ENCODE assay signal across 11 mouse cellular contexts in genomic region chr11:43559515-43560292, GRCm38 (mm10). TPM values are rescaled to one million over a fixed set of nuclear protein-coding genes. Genes with fewer than 3 reads are reported as not detected.
DNase-seq lines count a peak whose midpoint lies in the region; ATAC-seq lines count a peak whose summit lies in the region.
"Had no signal": no experiment of that assay in that cellular context is flagged by ENCODE, and none has a peak within 500 bp of the region (broad histone marks: within the 10 kb centered on the region; RNA-seq: fewer than 3 reads in every experiment).

No protein-coding gene starts in this region.

- no peak overlapping the region for H3K4me3 ChIP-seq in heart, embryonic 14.5 days (ENCODE audit: control insufficient read depth in 1 of 2, insufficient read depth in 1 of 2, low read depth in 1 of 2, low read length in 2 of 2)
- no peak overlapping the region for H3K4me3 ChIP-seq in embryonic facial prominence, embryonic 10.5 days
- no peak overlapping the region for H3K4me3 ChIP-seq in hindbrain, embryonic 14.5 days (replicated peaks; ENCODE audit: low read length)
- no peak overlapping the region for H3K4me3 ChIP-seq in midbrain, embryonic 12.5 days

- H3K4me1 ChIP-seq in heart, embryonic 14.5 days (ENCODE audit: control insufficient read depth in 2 of 2, insufficient read depth in 2 of 2, low read length in 2 of 2), result peaks cover 16 to 32% of the 10 kb centered on the region in 2 experiments
- H3K4me1 ChIP-seq in embryonic facial prominence, embryonic 10.5 days, result peaks cover 46% of the 10 kb centered on the region
- 0 out of 2 replicates have a peak, but pooled peaks cover 4% of the 10 kb centered on the region for H3K4me1 ChIP-seq in hindbrain, embryonic 14.5 days (replicated peaks; ENCODE audit: control insufficient read depth, insufficient read depth, low read length)
- peaks cover 37% of the 10 kb centered on the region for H3K4me1 ChIP-seq in midbrain, embryonic 12.5 days

- DNase-seq in heart, postnatal 10 days, result no peak
- peak; percentile 55 for DNase-seq in embryonic facial prominence, embryonic 10.5 days (ENCODE audit: low spot score)
- DNase-seq in hindbrain, embryonic 14.5 days (ENCODE audit: low spot score), result no peak
- DNase-seq in adipocyte (ENCODE audit: low spot score), result no peak
- DNase-seq in gastrocnemius, adult 8-10 months (ENCODE audit: low spot score in 2 of 2), result no peak
- DNase-seq: adrenal gland, adult 2 months; kidney, adult 8-10 months; lung, postnatal 4 days had no signal

- H3K27me3 ChIP-seq in heart, embryonic 14.5 days (ENCODE audit: control insufficient read depth, insufficient read depth, low read length), result no peaks in the 10 kb centered on the region
- H3K27me3 ChIP-seq in embryonic facial prominence, embryonic 10.5 days (replicated peaks; ENCODE audit: low read depth, poor library complexity, severe bottlenecking), result no peaks in the 10 kb centered on the region
- H3K27me3 ChIP-seq in hindbrain, embryonic 14.5 days (ENCODE audit: control insufficient read depth, insufficient read depth, low read length), result no peaks in the 10 kb centered on the region
- H3K27me3 ChIP-seq in midbrain, embryonic 12.5 days, result no peaks in the 10 kb centered on the region

- H3K27ac ChIP-seq in heart, embryonic 14.5 days (replicated peaks in 1 of 2; ENCODE audit: control insufficient read depth in 1 of 2, insufficient read depth in 1 of 2, low read depth in 2 of 2, low read length in 2 of 2), result peak overlapping the region; percentile 36 to 61; a peak in 3 of 4 replicates
- H3K27ac ChIP-seq in embryonic facial prominence, embryonic 10.5 days (replicated peaks), result peak overlapping the region; percentile 65
- H3K27ac ChIP-seq in hindbrain, embryonic 14.5 days, result peak overlapping the region; percentile 39; the same call in 1 of the 2 replicates
- H3K27ac ChIP-seq in midbrain, embryonic 12.5 days (replicated peaks), result peak overlapping the region; percentile 76

- 3% methylated on average over 5 of the region's 6 CpGs for WGBS in heart, embryonic 14.5 days
- 5% methylated on average over 6 of the region's 6 CpGs for WGBS in embryonic facial prominence, embryonic 10.5 days
- 10% methylated on average over 5 of the region's 6 CpGs for WGBS in hindbrain, embryonic 14.5 days
- WGBS in midbrain, embryonic 12.5 days, result 3% methylated on average over 6 of the region's 6 CpGs

- H3K9me3 ChIP-seq in heart, embryonic 14.5 days (ENCODE audit: control insufficient read depth, low read length), result no peaks in the 10 kb centered on the region
- no peaks in the 10 kb centered on the region for H3K9me3 ChIP-seq in embryonic facial prominence, embryonic 10.5 days
- H3K9me3 ChIP-seq in hindbrain, embryonic 14.5 days (ENCODE audit: control insufficient read depth, low read length), result no peaks in the 10 kb centered on the region
- H3K9me3 ChIP-seq in midbrain, embryonic 12.5 days, result no peaks in the 10 kb centered on the region

- no peak for ATAC-seq in heart, embryonic 14.5 days (ENCODE audit: insufficient number of reproducible peaks, insufficient read depth, low FRiP score, low read depth)
- ATAC-seq in hindbrain, embryonic 14.5 days (ENCODE audit: low FRiP score), result peak; percentile 66; the same call in 1 of the 2 replicates
- ATAC-seq in midbrain, embryonic 12.5 days (ENCODE audit: low FRiP score, low read depth), result peak; percentile 78
- ATAC-seq in megakaryocyte progenitor cell, adult 5-6 weeks (replicated peaks; ENCODE audit: poor library complexity), result no peak

- intact Hi-C loops in heart, postnatal 10 days (cut with DNase I), result no loop called here

- peaks cover 55% of the 10 kb centered on the region for H3K36me3 ChIP-seq in heart, embryonic 14.5 days (ENCODE audit: control insufficient read depth, insufficient read depth, low read length)
- peaks cover 97% of the 10 kb centered on the region for H3K36me3 ChIP-seq in embryonic facial prominence, embryonic 10.5 days (replicated peaks)
- peaks cover 12% of the 10 kb centered on the region for H3K36me3 ChIP-seq in hindbrain, embryonic 14.5 days (replicated peaks; ENCODE audit: control insufficient read depth, insufficient read depth)
- peaks cover 40% of the 10 kb centered on the region for H3K36me3 ChIP-seq in midbrain, embryonic 12.5 days

- H3K4me2 ChIP-seq in heart, embryonic 14.5 days (ENCODE audit: low read length), result no peak overlapping the region
- H3K4me2 ChIP-seq in hindbrain, embryonic 14.5 days (replicated peaks), result no peak overlapping the region
- H3K4me2 ChIP-seq in midbrain, embryonic 12.5 days (replicated peaks), result no peak overlapping the region; the same call in 1 of the 2 replicates

- H3K9ac ChIP-seq in heart, embryonic 14.5 days (ENCODE audit: low read length), result peak overlapping the region; percentile 52
- H3K9ac ChIP-seq in hindbrain, embryonic 14.5 days, result no peak overlapping the region
- 0 out of 2 replicates have a peak overlapping the region, but pooled peaks have one; percentile 34 for H3K9ac ChIP-seq in midbrain, embryonic 12.5 days (replicated peaks)

RNA-seq across cellular contexts. Expression of gene 4933415A04Rik, which starts 27.1 kb away (rescaled TPM):
- polyA plus RNA-seq in heart, embryonic 14.5 days (2014; fragmentation: Nextera tagmentation; extraction: Ambion mirVana), result 5.3 and 5.7 TPM in 2 replicates
- total RNA-seq in heart, postnatal 10 days (2021), result 1 to 10 TPM; 2.7 to 3.4 TPM
- polyA plus RNA-seq in embryonic facial prominence, embryonic 10.5 days (2016; fragmentation: Nextera tagmentation; extraction: Ambion mirVana), result 12.4 and 13.7 TPM in 2 replicates
- polyA plus RNA-seq in hindbrain, embryonic 14.5 days (2014; fragmentation: Nextera tagmentation; extraction: Ambion mirVana), result 2.2 and 3.3 TPM in 2 replicates
- 8.4 and 9.3 TPM in 2 replicates for polyA plus RNA-seq in midbrain, embryonic 12.5 days (2016; fragmentation: Nextera tagmentation; extraction: Ambion mirVana)
- not detected in 2 replicates for total RNA-seq in megakaryocyte progenitor cell, adult 5-6 weeks (2015)
- total RNA-seq in megakaryocyte progenitor cell, adult 5-6 weeks (2017), result not detected in 2 replicates
- under 1 TPM in 1 of 4 experiments, not detected in 3; 0.15 TPM for total RNA-seq in gastrocnemius, adult 8-10 months (2022)

RNA-seq across cellular contexts. Expression of gene Ccnjl, which starts 31.1 kb away (rescaled TPM):
- polyA plus RNA-seq in heart, embryonic 14.5 days (2014; fragmentation: Nextera tagmentation; extraction: Ambion mirVana), result 20.3 and 21.1 TPM in 2 replicates
- total RNA-seq in heart, postnatal 10 days (2021), result 10 to 100 TPM; 10.2 to 11.3 TPM
- polyA plus RNA-seq in embryonic facial prominence, embryonic 10.5 days (2016; fragmentation: Nextera tagmentation; extraction: Ambion mirVana), result 37.8 and 39.6 TPM in 2 replicates
- polyA plus RNA-seq in hindbrain, embryonic 14.5 days (2014; fragmentation: Nextera tagmentation; extraction: Ambion mirVana), result 10.9 and 11.9 TPM in 2 replicates
- polyA plus RNA-seq in midbrain, embryonic 12.5 days (2016; fragmentation: Nextera tagmentation; extraction: Ambion mirVana), result 32.4 and 32.6 TPM in 2 replicates
- total RNA-seq in megakaryocyte progenitor cell, adult 5-6 weeks (2015), result 0.12 and 0.37 TPM in 2 replicates
- total RNA-seq in megakaryocyte progenitor cell, adult 5-6 weeks (2017), result 0.17 and 0.20 TPM in 2 replicates
- under 1 TPM in 1 of 4 experiments, not detected in 3; 0.12 TPM for total RNA-seq in gastrocnemius, adult 8-10 months (2022)

RNA-seq across cellular contexts. Expression of gene Fabp6, which starts 41.6 kb away (rescaled TPM):
- polyA plus RNA-seq in heart, embryonic 14.5 days (2014; fragmentation: Nextera tagmentation; extraction: Ambion mirVana), result not detected in 2 replicates
- not detected for total RNA-seq in heart, postnatal 10 days (2021)
- not detected in 2 replicates for polyA plus RNA-seq in embryonic facial prominence, embryonic 10.5 days (2016; fragmentation: Nextera tagmentation; extraction: Ambion mirVana)
- polyA plus RNA-seq in hindbrain, embryonic 14.5 days (2014; fragmentation: Nextera tagmentation; extraction: Ambion mirVana), result not detected in 2 replicates
- not detected in 2 replicates for polyA plus RNA-seq in midbrain, embryonic 12.5 days (2016; fragmentation: Nextera tagmentation; extraction: Ambion mirVana)
- not detected in 2 replicates for total RNA-seq in megakaryocyte progenitor cell, adult 5-6 weeks (2015)
- total RNA-seq in megakaryocyte progenitor cell, adult 5-6 weeks (2017), result not detected in 2 replicates
- not detected for total RNA-seq in gastrocnemius, adult 8-10 months (2022)
- total RNA-seq: adrenal gland, adult 2 months had no signal
- polyA plus RNA-seq: adrenal gland, adult 2 months had no signal

Comparison
In these comparisons a context has a peak if more than half of its experiments do, and no peak if none do; other contexts are left out.
1. ATAC-seq: peak in hindbrain, embryonic 14.5 days (single experiment) and midbrain, embryonic 12.5 days (single experiment); none in heart, embryonic 14.5 days (single experiment) and megakaryocyte progenitor cell, adult 5-6 weeks (single experiment).
2. Peak in every context shown above with its lines, with median percentiles within 50 percentile points of each other: H3K27ac ChIP-seq.